Mouse (Mus musculus) lung, adult 2 months (tissue): ENCODE results near the gene Fam126a.

Source experiments
- CTCF ChIP-seq: fragments of 200-500 bp; IDR thresholded peaks from 2 replicates; pipeline ENCODE4 v1.5.1; 2011; ENCODE audit warnings: mild to moderate bottlenecking, low read length, control low read depth; ENCODE audit not compliant: insufficient read depth
- POLR2A ChIP-seq: fragments of 200-500 bp; IDR thresholded peaks from 2 replicates; pipeline ENCODE4 v1.6.1; 2011; ENCODE audit warnings: low read depth, mild to moderate bottlenecking, control low read depth, low read length, borderline replicate concordance; ENCODE audit errors: extremely low read depth

- TF ChIP-seq POLR2A (no peak), CTCF (no peak)
These were observed 62.8 kb downstream of the Fam126a start for GRCm38 (mm10) chr5:23967705-23968104.
